Mouse (Mus musculus): Measurements from ENCODE around the gene Xrcc4. TPM values are rescaled to one million over a fixed set of nuclear protein-coding genes. Genes with fewer than 3 reads are reported as not detected.
A peak's percentile ranks its signal among the peaks of the same experiment; 100 is the strongest.

Xrcc4 gene
- polyA plus RNA-seq, 1 experiment from 2014 or later = 14.3 TPM

GRCm38 (mm10) chr13:89997531-89997930, 91.9 kb downstream of the Xrcc4 start:
- H3K4me2 ChIP-seq (ENCODE audit: low read depth, low read length) = no peak overlapping the region
- H3K36me3 ChIP-seq (ENCODE audit: control insufficient read depth, insufficient read depth, low read length) = no peaks in the 10 kb centered on the region
- no peaks in the 10 kb centered on the region for H3K27me3 ChIP-seq (ENCODE audit: control insufficient read depth, insufficient read depth, low read depth, low read length)
- H3K27ac ChIP-seq (ENCODE audit: low read length) = no peak overlapping the region
- H3K4me3 ChIP-seq (ENCODE audit: low read length) = no peak overlapping the region
- no peaks in the 10 kb centered on the region for H3K9me3 ChIP-seq (ENCODE audit: control insufficient read depth, low read length)
- no peak for ATAC-seq (ENCODE audit: low read depth)
- no peaks in the 10 kb centered on the region for H3K4me1 ChIP-seq (replicated peaks; ENCODE audit: control insufficient read depth, insufficient read depth, low read length)
- no peak overlapping the region for H3K9ac ChIP-seq (ENCODE audit: low read length)

- H3K9ac ChIP-seq (ENCODE audit: low read length) = no peak overlapping the region
- H3K4me1 ChIP-seq (replicated peaks; ENCODE audit: control insufficient read depth, insufficient read depth, low read length) = no peaks in the 10 kb centered on the region
- no peak for ATAC-seq (ENCODE audit: low read depth)
- 54% methylated on average over 2 of the region's 2 CpGs for WGBS
- H3K4me2 ChIP-seq (ENCODE audit: low read depth, low read length) = no peak overlapping the region
- no peaks in the 10 kb centered on the region for H3K9me3 ChIP-seq (ENCODE audit: control insufficient read depth, low read length)
- H3K36me3 ChIP-seq (ENCODE audit: control insufficient read depth, insufficient read depth, low read length) = no peaks in the 10 kb centered on the region
- no peak overlapping the region for H3K27ac ChIP-seq (ENCODE audit: low read length)
- H3K27me3 ChIP-seq (ENCODE audit: control insufficient read depth, insufficient read depth, low read depth, low read length) = no peaks in the 10 kb centered on the region
- H3K4me3 ChIP-seq (ENCODE audit: low read length) = no peak overlapping the region
Measured at GRCm38 (mm10) chr13:89986087-89986486, 103.3 kb downstream of the Xrcc4 start.

GRCm38 (mm10) chr13:89970940-89971339, 118.5 kb downstream of the Xrcc4 start:
- Histone ChIP-seq H3K9me3 (ENCODE audit: control insufficient read depth, low read length) (no peaks in the 10 kb centered on the region), H3K27ac (ENCODE audit: low read length) (no peak overlapping the region), H3K27me3 (ENCODE audit: control insufficient read depth, insufficient read depth, low read depth, low read length) (no peaks in the 10 kb centered on the region), H3K36me3 (ENCODE audit: control insufficient read depth, insufficient read depth, low read length) (no peaks in the 10 kb centered on the region), H3K4me2 (ENCODE audit: low read depth, low read length) (no peak overlapping the region), H3K9ac (ENCODE audit: low read length) (no peak overlapping the region), H3K4me1 (replicated peaks; ENCODE audit: control insufficient read depth, insufficient read depth, low read length) (no peaks in the 10 kb centered on the region), H3K4me3 (ENCODE audit: low read length) (no peak overlapping the region)
- ATAC-seq (ENCODE audit: low read depth) = no peak
- WGBS = 91% methylated on average over 3 of the region's 3 CpGs

- H3K27me3 ChIP-seq (ENCODE audit: control insufficient read depth, insufficient read depth, low read depth, low read length) = no peaks in the 10 kb centered on the region
- H3K9me3 ChIP-seq (ENCODE audit: control insufficient read depth, low read length) = no peaks in the 10 kb centered on the region
- no peak overlapping the region for H3K27ac ChIP-seq (ENCODE audit: low read length)
- H3K9ac ChIP-seq (ENCODE audit: low read length) = no peak overlapping the region
- H3K4me3 ChIP-seq (ENCODE audit: low read length) = no peak overlapping the region
- no peak overlapping the region for H3K4me2 ChIP-seq (ENCODE audit: low read depth, low read length)
- H3K36me3 ChIP-seq (ENCODE audit: control insufficient read depth, insufficient read depth, low read length) = no peaks in the 10 kb centered on the region
- no peaks in the 10 kb centered on the region for H3K4me1 ChIP-seq (replicated peaks; ENCODE audit: control insufficient read depth, insufficient read depth, low read length)
- ATAC-seq (ENCODE audit: low read depth) = peak; percentile 51; the same call in 1 of the 2 replicates
Measured at GRCm38 (mm10) chr13:89968671-89969070, 120.7 kb downstream of the Xrcc4 start.

GRCm38 (mm10) chr13:89944354-89944753, 145.1 kb downstream of the Xrcc4 start:
- Histone ChIP-seq H3K9ac (ENCODE audit: low read length) (no peak overlapping the region), H3K4me2 (ENCODE audit: low read depth, low read length) (no peak overlapping the region), H3K27ac (ENCODE audit: low read length) (no peak overlapping the region), H3K4me1 (replicated peaks; ENCODE audit: control insufficient read depth, insufficient read depth, low read length) (no peaks in the 10 kb centered on the region), H3K27me3 (ENCODE audit: control insufficient read depth, insufficient read depth, low read depth, low read length) (no peaks in the 10 kb centered on the region), H3K4me3 (ENCODE audit: low read length) (no peak overlapping the region), H3K36me3 (ENCODE audit: control insufficient read depth, insufficient read depth, low read length) (no peaks in the 10 kb centered on the region), H3K9me3 (ENCODE audit: control insufficient read depth, low read length) (no peaks in the 10 kb centered on the region)
- WGBS = 55% methylated on average over 2 of the region's 2 CpGs
- ATAC-seq (ENCODE audit: low read depth) = no peak

- Histone ChIP-seq H3K27me3 (ENCODE audit: control insufficient read depth, insufficient read depth, low read depth, low read length) (no peaks in the 10 kb centered on the region), H3K36me3 (ENCODE audit: control insufficient read depth, insufficient read depth, low read length) (no peaks in the 10 kb centered on the region), H3K4me2 (ENCODE audit: low read depth, low read length) (no peak overlapping the region), H3K4me1 (replicated peaks; ENCODE audit: control insufficient read depth, insufficient read depth, low read length) (no peaks in the 10 kb centered on the region; the same call in 1 of the 2 replicates), H3K9me3 (ENCODE audit: control insufficient read depth, low read length) (no peaks in the 10 kb centered on the region), H3K9ac (ENCODE audit: low read length) (no peak overlapping the region), H3K27ac (ENCODE audit: low read length) (no peak overlapping the region), H3K4me3 (ENCODE audit: low read length) (no peak overlapping the region)
- WGBS = 6% methylated on average over 3 of the region's 3 CpGs
- ATAC-seq (ENCODE audit: low read depth) = no peak
Measured at GRCm38 (mm10) chr13:89929477-89929876, 159.9 kb downstream of the Xrcc4 start.

GRCm38 (mm10) chr13:89918814-89919481, 170.5 kb downstream of the Xrcc4 start:
- Histone ChIP-seq H3K27ac (ENCODE audit: low read length) (no peak overlapping the region), H3K4me3 (ENCODE audit: low read length) (no peak overlapping the region), H3K27me3 (ENCODE audit: control insufficient read depth, insufficient read depth, low read depth, low read length) (no peaks in the 10 kb centered on the region), H3K9ac (ENCODE audit: low read length) (no peak overlapping the region), H3K4me2 (ENCODE audit: low read depth, low read length) (no peak overlapping the region), H3K36me3 (ENCODE audit: control insufficient read depth, insufficient read depth, low read length) (no peaks in the 10 kb centered on the region), H3K9me3 (ENCODE audit: control insufficient read depth, low read length) (no peaks in the 10 kb centered on the region), H3K4me1 (replicated peaks; ENCODE audit: control insufficient read depth, insufficient read depth, low read length) (no peaks in the 10 kb centered on the region)
- no peak for ATAC-seq (ENCODE audit: low read depth)
- WGBS = 81% methylated on average over 3 of the region's 3 CpGs

- H3K9me3 ChIP-seq (ENCODE audit: control insufficient read depth, low read length) = no peaks in the 10 kb centered on the region
- no peaks in the 10 kb centered on the region for H3K36me3 ChIP-seq (ENCODE audit: control insufficient read depth, insufficient read depth, low read length)
- no peak for ATAC-seq (ENCODE audit: low read depth)
- H3K4me1 ChIP-seq (replicated peaks; ENCODE audit: control insufficient read depth, insufficient read depth, low read length) = no peaks in the 10 kb centered on the region
- no peak overlapping the region for H3K9ac ChIP-seq (ENCODE audit: low read length)
- no peak overlapping the region for H3K4me2 ChIP-seq (ENCODE audit: low read depth, low read length)
- no peak overlapping the region for H3K4me3 ChIP-seq (ENCODE audit: low read length)
- no peak overlapping the region for H3K27ac ChIP-seq (ENCODE audit: low read length)
- H3K27me3 ChIP-seq (ENCODE audit: control insufficient read depth, insufficient read depth, low read depth, low read length) = no peaks in the 10 kb centered on the region
- 69% methylated on average over 5 of the region's 5 CpGs for WGBS
Measured at GRCm38 (mm10) chr13:89914332-89914731, 175.1 kb downstream of the Xrcc4 start.

GRCm38 (mm10) chr13:89913891-89914290, 175.5 kb downstream of the Xrcc4 start:
- H3K4me2 ChIP-seq (ENCODE audit: low read depth, low read length) = no peak overlapping the region
- 76% methylated on average over 6 of the region's 6 CpGs for WGBS

GRCm38 (mm10) chr13:89906120-89906519, 183.3 kb downstream of the Xrcc4 start:
- no peaks in the 10 kb centered on the region for H3K36me3 ChIP-seq (ENCODE audit: control insufficient read depth, insufficient read depth, low read length)
- WGBS = 45% methylated on average over 2 of the region's 2 CpGs
- no peak for ATAC-seq (ENCODE audit: low read depth)
- H3K4me3 ChIP-seq (ENCODE audit: low read length) = no peak overlapping the region
- no peaks in the 10 kb centered on the region for H3K4me1 ChIP-seq (replicated peaks; ENCODE audit: control insufficient read depth, insufficient read depth, low read length)
- H3K9me3 ChIP-seq (ENCODE audit: control insufficient read depth, low read length) = no peaks in the 10 kb centered on the region
- H3K27ac ChIP-seq (ENCODE audit: low read length) = no peak overlapping the region
- no peak overlapping the region for H3K4me2 ChIP-seq (ENCODE audit: low read depth, low read length)
- no peaks in the 10 kb centered on the region for H3K27me3 ChIP-seq (ENCODE audit: control insufficient read depth, insufficient read depth, low read depth, low read length)
- H3K9ac ChIP-seq (ENCODE audit: low read length) = no peak overlapping the region

More at GRCm38 (mm10) chr13:89913891-89914290, 175.5 kb downstream of the Xrcc4 start:
- no peak overlapping the region for H3K4me3 ChIP-seq (ENCODE audit: low read length)
- no peaks in the 10 kb centered on the region for H3K4me1 ChIP-seq (replicated peaks; ENCODE audit: control insufficient read depth, insufficient read depth, low read length)
- no peak overlapping the region for H3K9ac ChIP-seq (ENCODE audit: low read length)
- no peaks in the 10 kb centered on the region for H3K27me3 ChIP-seq (ENCODE audit: control insufficient read depth, insufficient read depth, low read depth, low read length)
- H3K9me3 ChIP-seq (ENCODE audit: control insufficient read depth, low read length) = no peaks in the 10 kb centered on the region
- no peak for ATAC-seq (ENCODE audit: low read depth)
- no peaks in the 10 kb centered on the region for H3K36me3 ChIP-seq (ENCODE audit: control insufficient read depth, insufficient read depth, low read length)
- no peak overlapping the region for H3K27ac ChIP-seq (ENCODE audit: low read length)

Measured in lung, embryonic 16.5 days (tissue).